20 mouse cellular contexts compared by ENCODE assay signal in the genomic region with DNA sequence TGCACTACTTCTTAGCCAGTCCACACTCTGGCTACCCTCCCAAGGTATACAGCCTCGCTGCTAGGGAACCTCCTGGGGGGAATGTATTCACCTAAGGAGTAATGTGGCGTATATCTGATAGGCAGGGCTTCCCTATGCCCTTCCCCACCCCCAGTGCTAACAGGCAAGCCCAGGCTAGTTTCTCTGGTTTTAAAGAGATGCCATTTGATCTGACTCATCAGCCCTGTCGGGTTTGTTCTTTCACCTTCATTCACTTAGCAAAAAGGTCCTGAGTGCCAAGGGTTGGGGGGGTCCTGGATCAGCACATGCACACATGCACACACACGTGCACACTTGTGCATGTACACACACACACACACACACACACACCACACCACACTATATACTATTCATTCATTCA. TPM values are rescaled to one million over a fixed set of nuclear protein-coding genes. Genes with fewer than 3 reads are reported as not detected.
DNase-seq lines count a peak whose midpoint lies in the region; ATAC-seq and TF ChIP-seq lines count a peak whose summit lies in the region.
"Had no signal": no experiment of that assay in that cellular context is flagged by ENCODE, and none has a peak within 500 bp of the region (broad histone marks: within the 10 kb centered on the region; RNA-seq: fewer than 3 reads in every experiment).

No protein-coding gene starts in this region.

- H3K27ac ChIP-seq in intestine, embryonic 15.5 days, result no peak overlapping the region
- no peak overlapping the region for H3K27ac ChIP-seq in intestine, postnatal 0 days (ENCODE audit: low read depth, low read length)
- peak overlapping the region; percentile 31 for H3K27ac ChIP-seq in embryonic facial prominence, embryonic 10.5 days (replicated peaks)
- H3K27ac ChIP-seq: embryonic facial prominence, embryonic 12.5 days; hindbrain, embryonic 12.5 days; midbrain, embryonic 13.5 days had no signal

- DNase-seq in urinary bladder, postnatal 36 days (ENCODE audit: low spot score in 2 of 2), result peak; percentile 42 to 53
- no peak for DNase-seq in urinary bladder, postnatal 4 days (ENCODE audit: low spot score in 2 of 2)
- DNase-seq in embryonic facial prominence, embryonic 10.5 days (ENCODE audit: low spot score), result no peak
- no peak for DNase-seq in thymus, postnatal 10 days (ENCODE audit: low spot score in 2 of 2)
- DNase-seq in left cerebral cortex, postnatal 14 days (ENCODE audit: low spot score in 2 of 2), result no peak
- DNase-seq in cerebellum, adult 9-11 months, result no peak
- DNase-seq: cerebellum, adult 11 months; gastrocnemius, postnatal 10 days; kidney, adult 9 months; lung, postnatal 14 days; spleen, adult 18-20 months had no signal

- peak; percentile 16; the same call in 1 of the 2 replicates for ATAC-seq in intestine, embryonic 15.5 days
- ATAC-seq in intestine, postnatal 0 days, result no peak
- ATAC-seq: activated CD4-positive, CD25-positive, alpha-beta regulatory T cell, adult 4 months; forebrain, embryonic 16.5 days; midbrain, embryonic 13.5 days had no signal

- H3K4me1 ChIP-seq in intestine, embryonic 15.5 days (replicated peaks), result peaks cover 19% of the 10 kb centered on the region
- H3K4me1 ChIP-seq in intestine, postnatal 0 days (replicated peaks; ENCODE audit: control insufficient read depth, insufficient read depth, low read length), result peaks cover 16% of the 10 kb centered on the region
- H3K4me1 ChIP-seq in embryonic facial prominence, embryonic 10.5 days, result peaks cover 22% of the 10 kb centered on the region

- H3K9ac ChIP-seq in intestine, embryonic 15.5 days, result no peak overlapping the region
- H3K9ac ChIP-seq in intestine, postnatal 0 days (ENCODE audit: low read depth, low read length), result no peak overlapping the region
- H3K9ac ChIP-seq: embryonic facial prominence, embryonic 12.5 days; hindbrain, embryonic 12.5 days; limb, embryonic 15.5 days; midbrain, embryonic 13.5 days had no signal

- H3K4me3 ChIP-seq in intestine, embryonic 15.5 days (replicated peaks), result no peak overlapping the region
- H3K4me3 ChIP-seq in intestine, postnatal 0 days (ENCODE audit: low read depth, low read length), result no peak overlapping the region
- H3K4me3 ChIP-seq in embryonic facial prominence, embryonic 10.5 days, result no peak overlapping the region
- H3K4me3 ChIP-seq: embryonic facial prominence, embryonic 12.5 days; hindbrain, embryonic 12.5 days; limb, embryonic 15.5 days; midbrain, embryonic 13.5 days had no signal

- no peaks in the 10 kb centered on the region for H3K9me3 ChIP-seq in intestine, embryonic 15.5 days
- no peaks in the 10 kb centered on the region for H3K9me3 ChIP-seq in intestine, postnatal 0 days (ENCODE audit: control insufficient read depth)
- no peaks in the 10 kb centered on the region for H3K9me3 ChIP-seq in embryonic facial prominence, embryonic 10.5 days
- H3K9me3 ChIP-seq: embryonic facial prominence, embryonic 12.5 days; hindbrain, embryonic 12.5 days; limb, embryonic 15.5 days; midbrain, embryonic 13.5 days had no signal

- H3K4me2 ChIP-seq in intestine, embryonic 15.5 days (replicated peaks), result no peak overlapping the region
- H3K4me2 ChIP-seq in intestine, postnatal 0 days (replicated peaks; ENCODE audit: low read depth), result no peak overlapping the region
- H3K4me2 ChIP-seq: embryonic facial prominence, embryonic 12.5 days; heart, embryonic 11.5 days; hindbrain, embryonic 12.5 days; limb, embryonic 15.5 days; midbrain, embryonic 13.5 days had no signal

- H3K27me3 ChIP-seq in intestine, embryonic 15.5 days (replicated peaks), result no peaks in the 10 kb centered on the region
- H3K27me3 ChIP-seq in intestine, postnatal 0 days (replicated peaks; ENCODE audit: control insufficient read depth, insufficient read depth, low read length), result no peaks in the 10 kb centered on the region
- no peaks in the 10 kb centered on the region for H3K27me3 ChIP-seq in embryonic facial prominence, embryonic 10.5 days (replicated peaks; ENCODE audit: low read depth, poor library complexity, severe bottlenecking)
- H3K27me3 ChIP-seq: embryonic facial prominence, embryonic 12.5 days; hindbrain, embryonic 12.5 days; limb, embryonic 15.5 days; midbrain, embryonic 13.5 days had no signal

- H3K36me3 ChIP-seq in intestine, embryonic 15.5 days, result no peaks in the 10 kb centered on the region
- H3K36me3 ChIP-seq in intestine, postnatal 0 days (ENCODE audit: control insufficient read depth, insufficient read depth), result 0 out of 2 replicates have a peak, but pooled peaks cover 3% of the 10 kb centered on the region
- H3K36me3 ChIP-seq in embryonic facial prominence, embryonic 10.5 days (replicated peaks), result no peaks in the 10 kb centered on the region
- H3K36me3 ChIP-seq: embryonic facial prominence, embryonic 12.5 days; hindbrain, embryonic 12.5 days; limb, embryonic 15.5 days had no signal

- TF ChIP-seq CTCF in intestine, postnatal 0 days (IDR thresholded peaks at IDR 0.05; ENCODE audit: low read depth), result no peak

- WGBS in intestine, embryonic 15.5 days, result 55% methylated on average over 4 of the region's 4 CpGs
- WGBS in intestine, postnatal 0 days, result 52% methylated on average over 4 of the region's 4 CpGs
- 66% methylated on average over 4 of the region's 4 CpGs for WGBS in embryonic facial prominence, embryonic 10.5 days

- intact Hi-C loops in left cerebral cortex, postnatal 14 days (cut with DNase I), result no loop called here

RNA-seq across cellular contexts. Expression of a gene that starts 12.0 kb away (rescaled TPM):
- polyA plus RNA-seq in intestine, embryonic 15.5 days (2015; fragmentation: Nextera tagmentation; extraction: Ambion mirVana), result 25.0 and 30.1 TPM in 2 replicates
- 17.3 and 18.8 TPM in 2 replicates for polyA plus RNA-seq in intestine, postnatal 0 days (2015; fragmentation: Nextera tagmentation; extraction: Ambion mirVana)
- polyA plus RNA-seq in embryonic facial prominence, embryonic 10.5 days (2016; fragmentation: Nextera tagmentation; extraction: Ambion mirVana), result 20.8 and 25.4 TPM in 2 replicates
- 10 to 100 TPM; 14.4 to 14.7 TPM for total RNA-seq in left cerebral cortex, postnatal 14 days (2021)

RNA-seq across cellular contexts. Expression of a gene that starts 39.9 kb away (rescaled TPM):
- 14.1 and 16.4 TPM in 2 replicates for polyA plus RNA-seq in intestine, embryonic 15.5 days (2015; fragmentation: Nextera tagmentation; extraction: Ambion mirVana)
- polyA plus RNA-seq in intestine, postnatal 0 days (2015; fragmentation: Nextera tagmentation; extraction: Ambion mirVana), result 15.9 and 16.8 TPM in 2 replicates
- 9.3 and 9.6 TPM in 2 replicates for polyA plus RNA-seq in embryonic facial prominence, embryonic 10.5 days (2016; fragmentation: Nextera tagmentation; extraction: Ambion mirVana)
- 100 to 1,000 TPM; 414 to 420 TPM for total RNA-seq in left cerebral cortex, postnatal 14 days (2021)

Comparison
In these comparisons a context has a peak if more than half of its experiments do, and no peak if none do; other contexts are left out.
1. DNase-seq: peak in urinary bladder, postnatal 36 days (2 of 2); none in urinary bladder, postnatal 4 days (0 of 2), embryonic facial prominence, embryonic 10.5 days (single experiment), thymus, postnatal 10 days (0 of 2), left cerebral cortex, postnatal 14 days (0 of 2) and cerebellum, adult 9-11 months (single experiment).